Mouse (Mus musculus) kidney, postnatal 36 days (tissue): ENCODE measurements around the gene Olfr1037.
"Not testable (repeated sequence)": the region's sequence is repeated elsewhere in the genome, so short reads cannot be mapped to it uniquely, and the experiment has no call there.

Experiments
- DNase-seq, 2 experiments: peaks; one replicate each; pipeline ENCODE4 v3.0.0; 2021 to 2022; ENCODE audit warnings: mixed read lengths in 2 of 2

The Olfr1037 gene

DNA sequence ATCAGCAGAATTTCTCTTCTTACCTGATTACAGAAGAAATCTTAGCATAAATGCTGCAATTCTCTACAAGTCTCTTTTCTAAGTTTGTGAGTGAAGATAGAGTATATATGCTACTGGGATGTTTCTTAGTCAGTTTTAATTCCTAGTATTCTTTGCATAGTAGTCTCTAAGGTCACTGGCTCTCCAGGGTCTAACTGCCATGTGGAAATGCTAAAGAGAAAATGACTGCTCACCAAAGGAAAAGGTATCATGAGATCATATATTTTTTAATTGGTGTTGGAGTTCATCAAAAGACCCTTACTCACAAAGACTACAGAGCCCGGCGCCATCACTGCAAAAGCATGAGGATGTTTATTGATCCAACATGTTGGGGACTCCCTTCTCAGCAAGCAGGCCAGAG lies at the start of gene Olfr1037:
Gene Olfr1037 (minus strand): TSS at position 101 of the 400 bp plus-strand sequence.
- no peak for DNase-seq

- no peak for DNase-seq
These were observed 48.6 kb upstream of the Olfr1037 start, which contains the start of gene Olfr1039 for GRCm38 (mm10) chr2:86135828-86136227. Olfr1039 (minus strand) TSS chr2:86135928.

DNA sequence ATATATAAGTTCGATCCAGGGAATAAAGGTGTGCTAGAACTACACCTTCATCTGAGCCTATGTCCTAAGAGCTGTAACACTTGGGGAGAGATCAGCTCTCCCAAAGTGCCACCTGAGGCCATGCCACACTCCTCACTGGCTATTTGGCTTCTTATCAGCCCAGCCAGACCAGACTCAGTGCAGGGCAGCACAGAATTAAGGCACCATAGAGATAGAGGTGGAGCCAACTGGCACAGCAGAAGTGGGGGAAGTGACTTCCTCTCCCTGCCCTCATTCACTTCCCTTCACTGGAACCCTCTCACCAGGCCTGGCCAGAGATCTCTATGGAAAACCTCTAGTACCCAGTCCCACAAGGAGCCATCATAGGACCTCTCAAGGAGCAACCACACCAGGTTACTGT lies 6.7 kb downstream of the Olfr1037 start:
- DNase-seq = not testable (repeated sequence)

GRCm38 (mm10) chr2:86073692-86074091 lies 13.5 kb downstream of the Olfr1037 start, which contains the start of gene Olfr1036:
Olfr1036 (plus strand) TSS chr2:86073992.
- not testable (repeated sequence) for DNase-seq

- no peak for DNase-seq
These were observed 17.0 kb downstream of the Olfr1037 start for GRCm38 (mm10) chr2:86070189-86070588.

- DNase-seq = not testable (repeated sequence)
These were observed 23.4 kb downstream of the Olfr1037 start for GRCm38 (mm10) chr2:86063766-86064165.

- not testable (repeated sequence) for DNase-seq
These were observed 36.4 kb downstream of the Olfr1037 start for GRCm38 (mm10) chr2:86050777-86051176.

DNA sequence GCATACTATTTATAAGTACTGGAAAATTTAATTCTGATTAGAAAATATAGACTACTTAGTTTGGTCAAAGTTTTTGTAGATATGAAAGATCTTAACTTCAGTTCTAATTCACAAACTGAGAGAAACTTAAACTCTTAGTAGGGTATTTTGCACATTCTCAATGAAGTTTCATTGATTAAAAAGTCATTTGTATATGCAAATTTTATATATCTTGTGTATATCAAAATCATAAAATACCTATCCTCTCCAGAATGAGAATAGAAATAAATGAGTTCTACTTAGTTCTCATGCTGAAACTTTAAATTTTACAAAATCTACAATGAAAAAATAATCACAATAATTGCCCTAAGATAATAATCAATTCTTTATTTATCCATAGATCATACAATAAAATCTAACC lies 41.6 kb downstream of the Olfr1037 start, which contains the start of gene Olfr1034:
Gene Olfr1034 (plus strand): TSS at position 301 of the 400 bp plus-strand sequence.
- DNase-seq = no peak
